Mouse (Mus musculus) liver, adult 2 months (tissue): Measurements from ENCODE around the gene Ptpn14. TPM values are rescaled to one million over a fixed set of nuclear protein-coding genes. Genes with fewer than 3 reads are reported as not detected.

Source experiments
- DNase-seq: peaks from one replicate; pipeline ENCODE4 v3.0.0-alpha.2; 2011; ENCODE audit warnings: low read depth, low spot score; ENCODE audit errors: extremely low read depth
- H3K27ac ChIP-seq: fragments of 200-500 bp; replicated peaks from 2 replicates; pipeline ENCODE4 v1.5.1; 2012; ENCODE audit warnings: low read depth, mild to moderate bottlenecking, control low read depth, inconsistent platforms, low read length; ENCODE audit not compliant: insufficient read depth
- H3K27me3 ChIP-seq: fragments of 200-500 bp; 2 replicates; pipeline ENCODE4 v1.6.1; 2012; ENCODE audit warnings: mild to moderate bottlenecking, moderate library complexity, low read length, inconsistent platforms; ENCODE audit not compliant: control insufficient read depth, insufficient read depth
- H3K36me3 ChIP-seq: fragments of 200-500 bp; 2 replicates; pipeline ENCODE4 v1.6.1; 2012; ENCODE audit warnings: low read length, inconsistent platforms; ENCODE audit not compliant: control insufficient read depth, insufficient read depth
- H3K4me1 ChIP-seq: fragments of 200-500 bp; 2 replicates; pipeline ENCODE4 v1.6.1; 2011; ENCODE audit warnings: low read length; ENCODE audit not compliant: control insufficient read depth, insufficient read depth
- H3K4me3 ChIP-seq: fragments of 200-500 bp; 2 replicates; pipeline ENCODE4 v1.5.1; 2011; ENCODE audit warnings: low read depth, mild to moderate bottlenecking, control low read depth, low read length, moderate library complexity; ENCODE audit not compliant: insufficient read depth
- H3K79me2 ChIP-seq: fragments of 200-500 bp; 2 replicates; pipeline ENCODE4 v1.6.1; 2012; ENCODE audit warnings: inconsistent platforms, mild to moderate bottlenecking, low read length, moderate library complexity; ENCODE audit not compliant: control insufficient read depth, insufficient read depth
- H3K9ac ChIP-seq: fragments of 200-500 bp; 2 replicates; pipeline ENCODE4 v1.6.1; 2012; ENCODE audit warnings: low read depth, mild to moderate bottlenecking, control low read depth, inconsistent platforms, low read length
- CTCF ChIP-seq: fragments of 200-500 bp; IDR thresholded peaks from 2 replicates; pipeline ENCODE4 v1.5.1; 2011; ENCODE audit warnings: low read depth, low read length, control low read depth
- POLR2A ChIP-seq: fragments of 200-500 bp; IDR thresholded peaks from 2 replicates; pipeline ENCODE4 v1.6.1; 2011; ENCODE audit warnings: low read length, control low read depth; ENCODE audit not compliant: insufficient read depth; ENCODE audit errors: extremely low read depth
- WGBS: fragments of 180-500 bp; shearing (Covaris S2); methylation state at CpG from one replicate; pipeline ENCODE4 v1.1.7; 2018; 5-methylcytosine and 5-hydroxymethylcytosine counted together
- polyA plus RNA-seq: library from polyadenylated mRNA; depleted of rRNA; stranded (reverse); fragments of >200 nt; gene quantifications from 2 replicates; pipeline ENCODE4 v1.2.3, GENCODE M21; 2012
- total RNA-seq: library from RNA; depleted of rRNA; stranded (reverse); fragments of >200 nt; gene quantifications from 2 replicates; pipeline ENCODE4 v1.2.3, GENCODE M21; 2014

The Ptpn14 gene
- total and polyA plus RNA-seq, 2 experiments, result 0.55 to 0.74 TPM

GRCm38 (mm10) chr1:189752245-189752644 is 24.2 kb downstream of the Ptpn14 start:
- no peaks in the 10 kb centered on the region for H3K79me2 ChIP-seq
- no peak overlapping the region for H3K9ac ChIP-seq
- TF ChIP-seq CTCF (no peak), POLR2A (no peak)
- H3K36me3 ChIP-seq, result no peaks in the 10 kb centered on the region
- H3K4me3 ChIP-seq, result no peak overlapping the region
- no peaks in the 10 kb centered on the region for H3K4me1 ChIP-seq
- no peaks in the 10 kb centered on the region for H3K27me3 ChIP-seq
- DNase-seq, result no peak
- no peak overlapping the region for H3K27ac ChIP-seq
- 71% methylated on average over 6 of the region's 6 CpGs for WGBS

GRCm38 (mm10) chr1:189755072-189755471 is 27.0 kb downstream of the Ptpn14 start:
- no peak overlapping the region for H3K27ac ChIP-seq
- H3K36me3 ChIP-seq, result no peaks in the 10 kb centered on the region
- H3K79me2 ChIP-seq, result no peaks in the 10 kb centered on the region
- WGBS, result 91% methylated on average over 8 of the region's 8 CpGs
- no peak for DNase-seq
- no peak overlapping the region for H3K9ac ChIP-seq
- TF ChIP-seq CTCF (no peak), POLR2A (no peak)
- no peak overlapping the region for H3K4me3 ChIP-seq
- no peaks in the 10 kb centered on the region for H3K4me1 ChIP-seq
- no peaks in the 10 kb centered on the region for H3K27me3 ChIP-seq

GRCm38 (mm10) chr1:189756306-189757053 is 28.4 kb downstream of the Ptpn14 start:
- no peak overlapping the region for H3K9ac ChIP-seq
- no peak overlapping the region for H3K27ac ChIP-seq
- no peak for TF ChIP-seq POLR2A
- TF ChIP-seq CTCF, result no peak
- H3K4me3 ChIP-seq, result no peak overlapping the region
- no peak for DNase-seq
- no peaks in the 10 kb centered on the region for H3K79me2 ChIP-seq
- no peaks in the 10 kb centered on the region for H3K27me3 ChIP-seq
- WGBS, result 35% methylated on average over 19 of the region's 19 CpGs
- no peaks in the 10 kb centered on the region for H3K36me3 ChIP-seq
- no peaks in the 10 kb centered on the region for H3K4me1 ChIP-seq

- H3K27me3 ChIP-seq, result no peaks in the 10 kb centered on the region
- TF ChIP-seq CTCF (no peak), POLR2A (no peak)
- no peak overlapping the region for H3K27ac ChIP-seq
- no peak for DNase-seq
- H3K4me3 ChIP-seq, result no peak overlapping the region
- no peaks in the 10 kb centered on the region for H3K4me1 ChIP-seq
- no peaks in the 10 kb centered on the region for H3K79me2 ChIP-seq
- no peaks in the 10 kb centered on the region for H3K36me3 ChIP-seq
- WGBS, result 79% methylated on average over 7 of the region's 7 CpGs
- no peak overlapping the region for H3K9ac ChIP-seq
Observed at GRCm38 (mm10) chr1:189757054-189757408, 29.0 kb downstream of the Ptpn14 start.

- no peak overlapping the region for H3K4me3 ChIP-seq
- H3K9ac ChIP-seq, result no peak overlapping the region
- H3K27me3 ChIP-seq, result no peaks in the 10 kb centered on the region
- 27% methylated on average over 6 of the region's 6 CpGs for WGBS
- H3K4me1 ChIP-seq, result no peaks in the 10 kb centered on the region
- H3K79me2 ChIP-seq, result no peaks in the 10 kb centered on the region
- TF ChIP-seq POLR2A (no peak), CTCF (no peak)
- H3K36me3 ChIP-seq, result no peaks in the 10 kb centered on the region
- H3K27ac ChIP-seq, result no peak overlapping the region
- no peak for DNase-seq
Observed at GRCm38 (mm10) chr1:189761581-189762021, 33.5 kb downstream of the Ptpn14 start.

- Histone ChIP-seq H3K27me3 (no peaks in the 10 kb centered on the region), H3K9ac (no peak overlapping the region), H3K27ac (no peak overlapping the region), H3K4me1 (peaks cover 2% of the 10 kb centered on the region; the same call in 1 of the 2 replicates), H3K4me3 (no peak overlapping the region), H3K79me2 (no peaks in the 10 kb centered on the region), H3K36me3 (no peaks in the 10 kb centered on the region)
- 57% methylated on average over 5 of the region's 5 CpGs for WGBS
- no peak for TF ChIP-seq CTCF
- no peak for TF ChIP-seq POLR2A
- DNase-seq, result no peak
Observed at GRCm38 (mm10) chr1:189764258-189764657, 36.2 kb downstream of the Ptpn14 start.
